Comparison of ENCODE assay signal across 9 mouse cellular contexts in the genomic region with DNA sequence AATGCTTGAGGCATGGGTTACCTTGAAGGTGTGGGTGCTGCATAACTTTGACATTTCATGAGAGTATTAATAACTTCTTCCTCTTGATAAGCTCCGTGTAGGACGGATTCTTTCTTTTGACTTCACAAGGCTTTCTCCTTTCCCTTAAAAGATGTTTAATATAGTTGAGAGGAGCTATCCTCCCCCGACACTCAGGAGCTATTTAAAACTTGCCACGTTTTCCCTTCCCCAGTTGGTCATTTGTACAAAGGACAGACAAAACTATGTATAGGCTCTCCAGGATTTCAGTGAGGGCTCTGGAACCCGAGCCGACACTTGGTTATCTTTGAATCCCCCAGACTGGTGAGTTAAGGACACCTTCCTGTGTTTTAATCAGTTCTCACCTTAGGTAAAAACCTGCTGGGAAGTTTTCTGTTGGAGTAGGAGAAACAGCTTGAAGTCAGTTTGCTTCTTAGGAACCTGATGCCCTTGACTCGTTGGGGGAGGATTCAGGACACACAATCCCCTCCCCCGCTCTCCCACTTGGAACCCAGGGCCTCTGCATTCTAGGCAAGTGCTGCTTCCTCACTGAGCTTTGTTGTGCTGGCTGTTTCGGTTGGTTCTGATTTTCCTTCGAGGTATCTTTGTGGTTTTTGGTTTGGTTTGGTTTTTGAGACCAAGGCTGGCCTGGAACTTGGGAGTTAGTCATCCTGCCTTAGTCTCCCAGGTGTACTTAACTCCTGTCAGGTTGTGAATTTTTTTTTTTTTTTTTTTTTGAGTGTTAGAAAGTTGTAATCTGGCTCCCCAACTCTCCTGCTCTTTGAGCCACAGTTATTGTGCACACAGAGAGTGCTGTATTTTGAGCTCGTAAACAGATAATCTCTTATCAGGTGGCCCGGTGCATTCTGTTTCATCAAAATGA. TPM values are rescaled to one million over a fixed set of nuclear protein-coding genes. Genes with fewer than 3 reads are reported as not detected.
DNase-seq lines count a peak whose midpoint lies in the region; ATAC-seq lines count a peak whose summit lies in the region.
"Had no signal": no experiment of that assay in that cellular context is flagged by ENCODE, and none has a peak within 500 bp of the region (broad histone marks: within the 10 kb centered on the region; RNA-seq: fewer than 3 reads in every experiment).

No protein-coding gene starts in this region.

- 26% methylated on average over 12 of the region's 12 CpGs for WGBS in midbrain, embryonic 11.5 days

- H3K27me3 ChIP-seq in midbrain, embryonic 11.5 days (ENCODE audit: control insufficient read depth, insufficient read depth, low read length) = no peaks in the 10 kb centered on the region

- H3K9ac ChIP-seq in midbrain, embryonic 11.5 days (ENCODE audit: low read length) = no peak overlapping the region

- peak overlapping the region; percentile 19 for H3K4me3 ChIP-seq in midbrain, embryonic 11.5 days (ENCODE audit: low read depth, low read length)

- peak overlapping the region; percentile 51 for H3K4me2 ChIP-seq in midbrain, embryonic 11.5 days

- H3K4me1 ChIP-seq in midbrain, embryonic 11.5 days (ENCODE audit: control insufficient read depth, insufficient read depth, low read length) = peaks cover 14% of the 10 kb centered on the region

- no peak overlapping the region for H3K27ac ChIP-seq in midbrain, embryonic 11.5 days (ENCODE audit: low read depth, low read length)

- ATAC-seq in midbrain, embryonic 11.5 days (ENCODE audit: low FRiP score) = no peak

- peak; percentile 15 for DNase-seq in adrenal gland, adult 2 months
- DNase-seq in adrenal gland, postnatal 25 days = no peak
- DNase-seq in ovary, adult 18-20 months (ENCODE audit: low spot score) = peak; percentile 13
- DNase-seq in ovary, postnatal 14 days (ENCODE audit: low spot score) = no peak
- DNase-seq in heart, postnatal 10 days = peak; percentile 38 to 45
- peak; percentile 88 for DNase-seq in midbrain, embryonic 11.5 days (ENCODE audit: low spot score, missing footprints)
- DNase-seq in layer of hippocampus, postnatal 25 days (ENCODE audit: extremely low spot score in 1 of 2, low spot score in 1 of 2) = no peak
- DNase-seq in left cerebral cortex, postnatal 36 days (ENCODE audit: low spot score in 2 of 2) = no peak

- H3K9me3 ChIP-seq in midbrain, embryonic 11.5 days (ENCODE audit: control insufficient read depth, low read length) = no peaks in the 10 kb centered on the region

- intact Hi-C loops in heart, postnatal 10 days (cut with DNase I) = loop anchor here (5.0 to 10.0 kb wide), 3 partner anchors 65 to 493 kb away; partner anchors contain the start of genes Gm5617 and Rbm7
- intact Hi-C loops in left cerebral cortex, postnatal 36 days (cut with DNase I) = loop anchor here (10.0 kb wide), 1 partner anchor 253 kb away; no protein-coding TSS in a partner anchor

- H3K36me3 ChIP-seq in midbrain, embryonic 11.5 days (ENCODE audit: control insufficient read depth, insufficient read depth, low read length) = no peaks in the 10 kb centered on the region

RNA-seq across cellular contexts. Expression of gene Usp28, which starts 2.3 kb away (rescaled TPM):
- total RNA-seq in adrenal gland, adult 2 months (2021) = 10 to 100 TPM; 10.7 to 11.2 TPM
- 6.6 and 6.9 TPM in 2 replicates for polyA plus RNA-seq in adrenal gland, adult 2 months (2012; rRNA removed)
- total RNA-seq in adrenal gland, postnatal 25 days (2021) = 14.3 and 26.4 TPM in 2 replicates
- 100 to 1,000 TPM; 161 to 198 TPM for total RNA-seq in heart, postnatal 10 days (2021)
- polyA plus RNA-seq in midbrain, embryonic 11.5 days (2014; fragmentation: Nextera tagmentation; extraction: Ambion mirVana) = 41.5 and 43.0 TPM in 2 replicates
- total RNA-seq in layer of hippocampus, postnatal 25 days (2021) = 10 to 100 TPM; 26.8 to 47.1 TPM
- 10 to 100 TPM; 35.6 to 52.3 TPM for total RNA-seq in left cerebral cortex, postnatal 36 days (2021)

RNA-seq across cellular contexts. Expression of gene Htr3b, which starts 22.7 kb away (rescaled TPM):
- under 1 TPM; 0.14 to 0.55 TPM for total RNA-seq in adrenal gland, adult 2 months (2021)
- polyA plus RNA-seq in adrenal gland, adult 2 months (2012; rRNA removed) = 0.13 and 0.65 TPM in 2 replicates
- 0.43 TPM in 1 of 2 replicates, not detected in the other for total RNA-seq in adrenal gland, postnatal 25 days (2021)
- not detected for total RNA-seq in heart, postnatal 10 days (2021)
- 0.08 TPM in 1 of 2 replicates, not detected in the other for polyA plus RNA-seq in midbrain, embryonic 11.5 days (2014; fragmentation: Nextera tagmentation; extraction: Ambion mirVana)
- not detected for total RNA-seq in layer of hippocampus, postnatal 25 days (2021)
- not detected for total RNA-seq in left cerebral cortex, postnatal 36 days (2021)
- polyA plus RNA-seq: frontal cortex, adult 2 months had no signal

Comparison
In these comparisons a context has a peak if more than half of its experiments do, and no peak if none do; other contexts are left out.
1. DNase-seq: peak in adrenal gland, adult 2 months (single experiment), ovary, adult 18-20 months (single experiment), heart, postnatal 10 days (2 of 2) and midbrain, embryonic 11.5 days (single experiment); none in adrenal gland, postnatal 25 days (single experiment), ovary, postnatal 14 days (single experiment), layer of hippocampus, postnatal 25 days (0 of 2) and left cerebral cortex, postnatal 36 days (0 of 2).